Mouse (Mus musculus) myocyte (in vitro differentiated cells): ENCODE results near the gene Hoxc8. TPM values are rescaled to one million over a fixed set of nuclear protein-coding genes. Genes with fewer than 3 reads are reported as not detected.
A peak's percentile ranks its signal among the peaks of the same experiment; 100 is the strongest.

Experiments
- H3K27me3 ChIP-seq: one replicate; pipeline ENCODE4 v1.6.1; 2011; ENCODE audit not compliant: control insufficient read depth, insufficient read depth, insufficient read length
- H3K36me3 ChIP-seq: one replicate; pipeline ENCODE4 v1.6.1; 2011; ENCODE audit not compliant: control insufficient read depth, insufficient read depth
- H3K4me2 ChIP-seq: one replicate; pipeline ENCODE4 v1.6.1; 2011; ENCODE audit warnings: low read depth, control low read depth
- H3K4me3 ChIP-seq: one replicate; pipeline ENCODE4 v1.5.1; 2011; ENCODE audit warnings: mild to moderate bottlenecking, control low read depth, moderate library complexity
- H3K79me2 ChIP-seq: one replicate; pipeline ENCODE4 v1.6.1; 2011; ENCODE audit not compliant: control insufficient read depth, insufficient read depth
- H3ac ChIP-seq: one replicate; pipeline ENCODE4 v1.6.1; 2011; ENCODE audit not compliant: control insufficient read depth, insufficient read length
- CEBPB ChIP-seq: IDR thresholded peaks from 2 replicates; pipeline ENCODE4 v1.6.1; 2011; ENCODE audit warnings: mild to moderate bottlenecking, moderate library complexity; ENCODE audit not compliant: poor library complexity, insufficient read depth, severe bottlenecking
- E2F4 ChIP-seq: IDR thresholded peaks from one replicate; pipeline ENCODE4 v1.6.1; 2011; ENCODE audit warnings: mild to moderate bottlenecking, control low read depth, moderate library complexity; ENCODE audit not compliant: insufficient read depth
- MAX ChIP-seq: IDR thresholded peaks from one replicate; pipeline ENCODE4 v1.6.1; 2011; ENCODE audit warnings: low read depth, mild to moderate bottlenecking, control low read depth
- MYOD1 ChIP-seq, 3 experiments: IDR thresholded peaks; one replicate each; pipeline ENCODE4 v1.6.1; 2011; ENCODE audit warnings: control low read depth in 2 of 3, low read depth in 2 of 3, mild to moderate bottlenecking in 2 of 3, moderate library complexity in 1 of 3; ENCODE audit not compliant: insufficient read length in 2 of 3, control insufficient read depth in 1 of 3
- MYOG ChIP-seq, 3 experiments: IDR thresholded peaks; one replicate each; pipeline ENCODE4 v1.6.1; 2011; ENCODE audit warnings: control low read depth in 2 of 3, low read depth in 2 of 3, mild to moderate bottlenecking in 2 of 3; ENCODE audit not compliant: insufficient read length in 2 of 3, control insufficient read depth in 1 of 3, insufficient read depth in 1 of 3
- POLR2A ChIP-seq: IDR thresholded peaks from one replicate; pipeline ENCODE4 v1.6.1; 2011; ENCODE audit warnings: low read depth, mild to moderate bottlenecking, control low read depth, moderate library complexity; ENCODE audit not compliant: insufficient read length
- POLR2AphosphoS2 ChIP-seq: IDR thresholded peaks from one replicate; pipeline ENCODE4 v1.6.1; 2011; ENCODE audit warnings: low read depth, control low read depth; ENCODE audit not compliant: insufficient read length
- REST ChIP-seq: IDR thresholded peaks from one replicate; pipeline ENCODE4 v1.6.1; 2011; ENCODE audit warnings: mild to moderate bottlenecking, control low read depth, moderate library complexity; ENCODE audit not compliant: insufficient read depth, insufficient read length
- SRF ChIP-seq: IDR thresholded peaks from one replicate; pipeline ENCODE4 v1.6.1; 2011; ENCODE audit warnings: low read depth; ENCODE audit not compliant: control insufficient read depth, insufficient read length
- TCF12 ChIP-seq: IDR thresholded peaks from one replicate; pipeline ENCODE4 v1.6.1; 2011; ENCODE audit warnings: mild to moderate bottlenecking, control low read depth; ENCODE audit not compliant: poor library complexity, insufficient read depth, severe bottlenecking
- TCF3 ChIP-seq: IDR thresholded peaks from one replicate; pipeline ENCODE4 v1.6.1; 2011; ENCODE audit warnings: low read depth, control low read depth; ENCODE audit not compliant: insufficient read length
- USF1 ChIP-seq: IDR thresholded peaks from one replicate; pipeline ENCODE4 v1.6.1; 2011; ENCODE audit warnings: low read depth, mild to moderate bottlenecking, control low read depth, moderate library complexity
- polyA plus RNA-seq: library from polyadenylated mRNA; unstranded; fragments of >200 nt; fragmentation: generic; extraction: Trizol; gene quantifications from one replicate; pipeline ENCODE4 v1.2.1, GENCODE M21; 2012; ENCODE audit warnings: missing spikeins

Gene Hoxc8
- polyA plus RNA-seq, 1 experiment = 0.71 TPM

GRCm38 (mm10) chr15:102983716-102984115 lies 6.7 kb upstream of the Hoxc8 start:
- Histone ChIP-seq H3ac (no peak overlapping the region), H3K36me3 (no peaks in the 10 kb centered on the region), H3K4me3 (peak overlapping the region; percentile 92), H3K79me2 (peaks cover 81% of the 10 kb centered on the region), H3K27me3 (no peaks in the 10 kb centered on the region), H3K4me2 (peak overlapping the region; percentile 95)
- TF ChIP-seq TCF12 (no peak), USF1 (no peak), E2F4 (no peak), POLR2AphosphoS2 (no peak), POLR2A (no peak), MAX (no peak), TCF3 (no peak), CEBPB (no peak), SRF (no peak), REST (no peak), MYOG (IDR thresholded peaks at IDR 0.05; ENCODE audit: control insufficient read depth in 1 of 3, insufficient read depth in 1 of 3, insufficient read length in 2 of 3, low read depth in 2 of 3) (no peak), MYOD1 (IDR thresholded peaks at IDR 0.05; ENCODE audit: control insufficient read depth in 1 of 3, insufficient read length in 2 of 3, low read depth in 2 of 3) (no peak)

GRCm38 (mm10) chr15:102984521-102984920 lies 5.9 kb upstream of the Hoxc8 start:
- Histone ChIP-seq H3K79me2 (peaks cover 81% of the 10 kb centered on the region), H3K4me2 (peak overlapping the region; percentile 95), H3K4me3 (no peak overlapping the region), H3K36me3 (no peaks in the 10 kb centered on the region), H3K27me3 (no peaks in the 10 kb centered on the region), H3ac (no peak overlapping the region)
- TF ChIP-seq MYOG (IDR thresholded peaks at IDR 0.05; ENCODE audit: control insufficient read depth in 1 of 3, insufficient read depth in 1 of 3, insufficient read length in 2 of 3, low read depth in 2 of 3) = no peak
- peak; percentile 20 for TF ChIP-seq POLR2A

GRCm38 (mm10) chr15:102984925-102985324 lies 5.5 kb upstream of the Hoxc8 start:
- TF ChIP-seq POLR2A (no peak), REST (no peak), POLR2AphosphoS2 (no peak)
- no peaks in the 10 kb centered on the region for H3K36me3 ChIP-seq
- H3K4me3 ChIP-seq = no peak overlapping the region
- peaks cover 80% of the 10 kb centered on the region for H3K79me2 ChIP-seq
- no peaks in the 10 kb centered on the region for H3K27me3 ChIP-seq
- H3ac ChIP-seq = no peak overlapping the region
- H3K4me2 ChIP-seq = peak overlapping the region; percentile 95

- TF ChIP-seq E2F4 (no peak), TCF12 (no peak), POLR2A (peak; percentile 11), POLR2AphosphoS2 (peak; percentile 53)
- H3K27me3 ChIP-seq = no peaks in the 10 kb centered on the region
- no peak overlapping the region for H3ac ChIP-seq
- peaks cover 59% of the 10 kb centered on the region for H3K79me2 ChIP-seq
- peak overlapping the region; percentile 37 for H3K4me2 ChIP-seq
- no peaks in the 10 kb centered on the region for H3K36me3 ChIP-seq
- H3K4me3 ChIP-seq = no peak overlapping the region
Observed at GRCm38 (mm10) chr15:102987124-102987833, 3.1 kb upstream of the Hoxc8 start.

- peaks cover 51% of the 10 kb centered on the region for H3K79me2 ChIP-seq
- H3K27me3 ChIP-seq = no peaks in the 10 kb centered on the region
- no peaks in the 10 kb centered on the region for H3K36me3 ChIP-seq
- no peak overlapping the region for H3ac ChIP-seq
- H3K4me3 ChIP-seq = no peak overlapping the region
- no peak overlapping the region for H3K4me2 ChIP-seq
- no peak for TF ChIP-seq MYOD1 (IDR thresholded peaks at IDR 0.05; ENCODE audit: control insufficient read depth in 1 of 3, insufficient read length in 2 of 3, low read depth in 2 of 3)
- no peak for TF ChIP-seq MAX
- TF ChIP-seq POLR2AphosphoS2 = no peak
- no peak for TF ChIP-seq POLR2A
Observed at GRCm38 (mm10) chr15:102988078-102988477, 2.3 kb upstream of the Hoxc8 start.

GRCm38 (mm10) chr15:102991782-102992181 lies 1.4 kb downstream of the Hoxc8 start:
- TF ChIP-seq MYOG (IDR thresholded peaks at IDR 0.05; ENCODE audit: control insufficient read depth in 1 of 3, insufficient read depth in 1 of 3, insufficient read length in 2 of 3, low read depth in 2 of 3) = no peak
- no peak overlapping the region for H3ac ChIP-seq
- no peak overlapping the region for H3K4me3 ChIP-seq
- no peaks in the 10 kb centered on the region for H3K36me3 ChIP-seq
- no peaks in the 10 kb centered on the region for H3K27me3 ChIP-seq
- H3K4me2 ChIP-seq = no peak overlapping the region
- peaks cover 40% of the 10 kb centered on the region for H3K79me2 ChIP-seq
